Mouse (Mus musculus): ENCODE results near the gene Slc13a1. TPM values are rescaled to one million over a fixed set of nuclear protein-coding genes. Genes with fewer than 3 reads are reported as not detected.

Gene Slc13a1
- polyA plus RNA-seq, 1 experiment: 1.7 TPM

DNA sequence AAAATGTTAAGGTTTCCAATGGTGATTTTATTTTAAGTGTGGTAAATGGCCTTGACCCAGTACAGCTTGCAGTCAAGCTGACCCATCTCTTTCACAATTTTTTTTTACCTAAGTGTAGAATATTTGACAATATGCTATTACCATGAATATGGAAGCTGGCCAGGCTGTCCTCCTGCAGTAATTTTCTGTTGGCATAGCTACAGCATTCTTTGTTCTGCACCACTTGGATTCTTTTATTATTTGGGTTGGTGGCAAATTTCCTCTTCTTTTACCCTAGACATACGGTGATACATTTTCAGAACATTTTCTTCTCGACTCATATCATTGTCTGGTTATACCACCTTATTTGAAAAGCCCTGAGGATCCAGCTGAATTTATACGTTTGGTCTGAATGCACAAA lies 7.5 kb upstream of the Slc13a1 start:
- Histone ChIP-seq H3K27me3 (ENCODE audit: control insufficient read depth, insufficient read depth, low read length) (no peaks in the 10 kb centered on the region), H3K27ac (ENCODE audit: insufficient read depth, low read length) (no peak overlapping the region), H3K4me1 (ENCODE audit: control insufficient read depth, insufficient read depth, low read length) (peaks cover 6% of the 10 kb centered on the region; the same call in 1 of the 2 replicates), H3K4me3 (replicated peaks; ENCODE audit: insufficient read depth, low read depth, low read length) (no peak overlapping the region)
- peak; percentile 48 to 83 for DNase-seq
- WGBS: 15% methylated on average over 3 of the region's 3 CpGs
- no peak for TF ChIP-seq POLR2A (IDR thresholded peaks at IDR 0.05; ENCODE audit: borderline replicate concordance, insufficient read depth, low read length)

DNA sequence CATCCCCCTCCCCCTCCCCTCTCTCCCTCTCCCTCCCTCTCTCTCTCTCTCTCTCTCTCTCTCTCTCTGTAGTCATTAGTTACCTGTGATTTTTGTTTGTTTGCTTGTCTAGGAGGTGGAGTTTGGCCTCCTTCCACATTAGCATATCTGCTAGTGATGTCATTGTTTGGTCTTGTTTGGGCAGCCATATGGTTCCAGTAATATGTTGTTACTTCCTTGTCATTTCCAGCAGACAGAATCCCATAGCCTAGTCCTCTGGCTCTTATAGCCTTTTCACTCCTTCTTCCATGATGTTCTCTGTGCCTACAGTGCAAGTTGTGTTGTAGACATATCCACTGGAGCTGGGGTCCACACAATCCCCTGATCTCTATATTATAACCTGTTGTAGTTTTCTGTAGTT lies 6.1 kb upstream of the Slc13a1 start:
- no peaks in the 10 kb centered on the region for H3K27me3 ChIP-seq (ENCODE audit: control insufficient read depth, insufficient read depth, low read length)
- H3K27ac ChIP-seq (ENCODE audit: insufficient read depth, low read length): no peak overlapping the region
- no peak overlapping the region for H3K4me3 ChIP-seq (replicated peaks; ENCODE audit: insufficient read depth, low read depth, low read length)
- H3K4me1 ChIP-seq (ENCODE audit: control insufficient read depth, insufficient read depth, low read length): peaks cover 6% of the 10 kb centered on the region; the same call in 1 of the 2 replicates
- TF ChIP-seq POLR2A (IDR thresholded peaks at IDR 0.05; ENCODE audit: borderline replicate concordance, insufficient read depth, low read length) (no peak), CTCF (IDR thresholded peaks at IDR 0.05; ENCODE audit: borderline replicate concordance, insufficient read depth, low read depth, low read length) (no peak)
- peak in 1 of 2 experiments; percentile 17 for DNase-seq

DNA sequence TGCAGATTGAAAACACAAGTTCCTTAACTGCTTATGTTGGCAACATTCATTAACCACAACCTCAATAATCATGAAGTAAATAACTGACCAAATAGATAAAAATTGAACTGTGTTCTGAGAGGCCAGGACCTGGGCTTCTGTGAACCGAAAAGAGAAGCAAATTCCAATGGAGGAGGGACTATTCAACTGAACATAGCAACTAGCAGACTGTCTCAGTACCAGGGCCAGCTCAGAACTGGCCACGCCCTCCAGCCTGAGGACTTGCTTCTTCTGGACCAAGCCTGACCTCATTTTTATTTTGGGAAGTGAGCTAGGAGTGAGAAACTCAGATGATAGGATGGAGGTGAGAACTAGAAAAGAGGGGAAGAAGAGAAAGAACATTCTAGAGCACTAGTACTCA lies 4.8 kb upstream of the Slc13a1 start:
- no peak overlapping the region for H3K27ac ChIP-seq (ENCODE audit: insufficient read depth, low read length)
- H3K4me3 ChIP-seq (replicated peaks; ENCODE audit: insufficient read depth, low read depth, low read length): no peak overlapping the region
- TF ChIP-seq CTCF (IDR thresholded peaks at IDR 0.05; ENCODE audit: borderline replicate concordance, insufficient read depth, low read depth, low read length) (no peak), POLR2A (IDR thresholded peaks at IDR 0.05; ENCODE audit: borderline replicate concordance, insufficient read depth, low read length) (no peak)
- DNase-seq: peak; percentile 47 to 61
- no peaks in the 10 kb centered on the region for H3K27me3 ChIP-seq (ENCODE audit: control insufficient read depth, insufficient read depth, low read length)
- H3K4me1 ChIP-seq (ENCODE audit: control insufficient read depth, insufficient read depth, low read length): peaks cover 6% of the 10 kb centered on the region; the same call in 1 of the 2 replicates
- 28% methylated on average over 2 of the region's 2 CpGs for WGBS

DNA sequence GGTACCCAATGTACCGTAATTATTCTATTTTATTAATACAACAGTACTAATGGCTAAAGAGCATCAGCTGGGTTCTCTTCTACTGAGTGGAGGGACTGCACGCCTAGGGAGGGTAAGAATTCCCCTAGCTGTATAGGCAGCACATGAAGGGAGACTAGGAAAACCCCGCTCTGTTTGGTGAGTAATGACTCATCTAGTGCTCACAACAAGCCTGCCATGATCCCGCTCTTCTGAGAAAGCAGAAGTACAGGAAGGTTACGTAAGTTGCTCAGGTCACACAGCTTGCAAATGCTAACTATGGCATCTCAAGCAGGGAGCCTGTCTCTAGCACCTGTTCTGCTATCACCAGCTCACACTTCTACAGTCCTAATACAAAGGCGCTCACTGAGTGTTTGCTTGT lies 1.1 kb downstream of the Slc13a1 start:
- Histone ChIP-seq H3K4me3 (replicated peaks; ENCODE audit: insufficient read depth, low read depth, low read length) (no peak overlapping the region), H3K4me1 (ENCODE audit: control insufficient read depth, insufficient read depth, low read length) (no peaks in the 10 kb centered on the region; the same call in 1 of the 2 replicates), H3K27ac (ENCODE audit: insufficient read depth, low read length) (no peak overlapping the region; the same call in 1 of the 2 replicates), H3K27me3 (ENCODE audit: control insufficient read depth, insufficient read depth, low read length) (no peaks in the 10 kb centered on the region)
- TF ChIP-seq POLR2A (IDR thresholded peaks at IDR 0.05; ENCODE audit: borderline replicate concordance, insufficient read depth, low read length) (no peak), CTCF (IDR thresholded peaks at IDR 0.05; ENCODE audit: borderline replicate concordance, insufficient read depth, low read depth, low read length) (no peak)
- DNase-seq: peak; percentile 56 to 83
- 47% methylated on average over 6 of the region's 6 CpGs for WGBS

DNA sequence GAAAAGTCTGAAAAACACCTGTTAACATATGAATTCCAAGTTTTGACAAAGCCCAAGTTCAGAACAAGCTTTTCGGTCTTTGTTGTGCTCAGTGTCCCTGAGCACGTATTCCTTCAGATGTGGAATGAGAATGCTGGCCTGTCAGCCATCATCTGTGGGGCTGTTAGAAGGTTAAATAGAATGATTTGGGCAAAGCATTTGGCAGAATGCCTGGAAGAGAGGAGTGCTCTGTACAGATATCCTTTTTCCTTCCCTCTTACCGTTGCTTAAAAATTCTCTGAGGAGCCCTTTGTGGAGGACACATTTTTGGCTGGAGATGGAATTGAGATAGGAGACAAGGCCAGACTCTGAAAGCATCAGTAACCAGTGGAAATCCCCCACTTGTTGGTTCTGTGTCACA lies 2.6 kb downstream of the Slc13a1 start:
- TF ChIP-seq POLR2A (IDR thresholded peaks at IDR 0.05; ENCODE audit: borderline replicate concordance, insufficient read depth, low read length) (no peak), CTCF (IDR thresholded peaks at IDR 0.05; ENCODE audit: borderline replicate concordance, insufficient read depth, low read depth, low read length) (no peak)
- DNase-seq: peak in 1 of 2 experiments; percentile 34
- Histone ChIP-seq H3K27ac (ENCODE audit: insufficient read depth, low read length) (no peak overlapping the region), H3K27me3 (ENCODE audit: control insufficient read depth, insufficient read depth, low read length) (no peaks in the 10 kb centered on the region), H3K4me3 (replicated peaks; ENCODE audit: insufficient read depth, low read depth, low read length) (no peak overlapping the region), H3K4me1 (ENCODE audit: control insufficient read depth, insufficient read depth, low read length) (no peaks in the 10 kb centered on the region; the same call in 1 of the 2 replicates)
- WGBS: 46% methylated on average over 3 of the region's 3 CpGs

DNA sequence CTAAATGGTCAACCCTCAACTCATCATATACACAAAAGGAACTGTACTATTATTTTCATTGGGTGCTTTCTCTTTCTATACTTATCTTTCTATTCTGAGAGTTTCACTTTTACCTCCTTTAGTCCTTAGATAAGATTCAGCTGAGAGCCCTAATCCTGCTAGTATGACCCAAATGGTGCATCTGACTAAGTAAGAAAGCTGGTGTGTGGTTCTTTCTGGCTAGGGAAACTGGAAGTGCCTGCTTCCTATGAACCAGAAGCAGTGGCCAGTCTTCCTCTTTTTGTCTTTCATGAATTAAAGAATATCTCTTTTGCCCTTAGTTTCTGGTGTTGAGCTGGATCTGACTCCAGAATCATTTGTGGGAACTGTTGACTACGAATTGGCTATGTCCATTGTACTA lies 8.1 kb downstream of the Slc13a1 start:
- DNase-seq: no peak
- H3K4me1 ChIP-seq (ENCODE audit: control insufficient read depth, insufficient read depth, low read length): no peaks in the 10 kb centered on the region
- WGBS: 93% methylated on average over 1 of the region's 1 CpGs
- no peak overlapping the region for H3K27ac ChIP-seq (ENCODE audit: insufficient read depth, low read length)
- no peak for TF ChIP-seq CTCF (IDR thresholded peaks at IDR 0.05; ENCODE audit: borderline replicate concordance, insufficient read depth, low read depth, low read length)
- no peak for TF ChIP-seq POLR2A (IDR thresholded peaks at IDR 0.05; ENCODE audit: borderline replicate concordance, insufficient read depth, low read length)
- H3K27me3 ChIP-seq (ENCODE audit: control insufficient read depth, insufficient read depth, low read length): no peaks in the 10 kb centered on the region
- H3K4me3 ChIP-seq (replicated peaks; ENCODE audit: insufficient read depth, low read depth, low read length): no peak overlapping the region

DNA sequence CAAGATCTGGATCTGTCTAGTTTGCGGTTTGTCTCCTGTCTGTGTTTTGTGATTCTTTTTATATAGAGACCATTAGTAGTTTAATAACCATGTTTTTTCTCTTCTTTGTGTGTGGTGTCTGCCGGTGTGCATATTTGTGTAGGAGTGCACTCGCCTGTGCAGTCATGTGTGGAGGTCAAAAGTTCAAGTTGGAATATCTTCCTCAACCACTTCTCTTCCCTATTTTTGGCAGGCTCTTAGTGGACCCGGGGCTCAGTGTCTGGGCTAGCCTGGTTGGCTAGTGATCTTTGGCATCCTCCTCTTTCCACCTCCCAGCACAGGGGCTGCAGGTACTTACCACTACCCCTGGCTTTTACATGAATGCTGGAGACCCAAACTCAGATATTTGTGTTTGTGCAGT lies 13.0 kb downstream of the Slc13a1 start:
- 52% methylated on average over 4 of the region's 4 CpGs for WGBS
- Histone ChIP-seq H3K27me3 (ENCODE audit: control insufficient read depth, insufficient read depth, low read length) (no peaks in the 10 kb centered on the region), H3K4me3 (replicated peaks; ENCODE audit: insufficient read depth, low read depth, low read length) (no peak overlapping the region), H3K4me1 (ENCODE audit: control insufficient read depth, insufficient read depth, low read length) (no peaks in the 10 kb centered on the region), H3K27ac (ENCODE audit: insufficient read depth, low read length) (no peak overlapping the region)
- no peak for DNase-seq
- TF ChIP-seq CTCF (IDR thresholded peaks at IDR 0.05; ENCODE audit: borderline replicate concordance, insufficient read depth, low read depth, low read length): no peak
- no peak for TF ChIP-seq POLR2A (IDR thresholded peaks at IDR 0.05; ENCODE audit: borderline replicate concordance, insufficient read depth, low read length)

DNA sequence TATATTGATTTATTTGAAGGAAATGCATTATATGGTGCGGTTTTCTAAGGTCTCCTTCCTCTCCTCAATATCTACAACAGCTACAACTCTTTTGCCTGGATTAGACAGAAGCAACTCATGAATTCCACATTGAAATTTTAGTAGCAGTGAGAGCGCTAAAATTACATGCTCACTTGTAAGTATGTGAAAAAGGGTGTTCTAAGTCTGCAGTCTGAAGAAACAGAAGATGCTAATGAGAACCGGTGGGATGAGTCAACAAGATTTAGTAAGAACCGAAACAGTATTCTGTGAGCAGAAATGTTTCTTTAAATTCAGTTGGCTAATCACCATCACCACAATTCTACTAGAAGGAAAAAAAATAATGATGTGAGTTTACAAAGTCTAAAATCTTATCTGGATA lies 34.9 kb downstream of the Slc13a1 start:
- DNase-seq: no peak
- Histone ChIP-seq H3K27me3 (ENCODE audit: control insufficient read depth, insufficient read depth, low read length) (no peaks in the 10 kb centered on the region), H3K4me3 (replicated peaks; ENCODE audit: insufficient read depth, low read depth, low read length) (no peak overlapping the region), H3K4me1 (ENCODE audit: control insufficient read depth, insufficient read depth, low read length) (no peaks in the 10 kb centered on the region), H3K27ac (ENCODE audit: insufficient read depth, low read length) (no peak overlapping the region)
- 92% methylated on average over 4 of the region's 4 CpGs for WGBS
- TF ChIP-seq CTCF (IDR thresholded peaks at IDR 0.05; ENCODE audit: borderline replicate concordance, insufficient read depth, low read depth, low read length) (no peak), POLR2A (IDR thresholded peaks at IDR 0.05; ENCODE audit: borderline replicate concordance, insufficient read depth, low read length) (no peak)
